Mouse (Mus musculus) kidney, postnatal 10 days (tissue): ENCODE measurements at regions not wholly inside any gene's neighbourhood (a gene's known extent, or its start where the extent isn't known, plus 50 kb on each side); places are given as distances from the start of the nearest gene placed in this dataset.
"Not testable (repeated sequence)": the region's sequence is repeated elsewhere in the genome, so short reads cannot be mapped to it uniquely, and the experiment has no call there.

ENCODE experiments used
- DNase-seq: peaks from one replicate; pipeline ENCODE4 v3.0.0; 2021; ENCODE audit warnings: mixed read lengths

DNA sequence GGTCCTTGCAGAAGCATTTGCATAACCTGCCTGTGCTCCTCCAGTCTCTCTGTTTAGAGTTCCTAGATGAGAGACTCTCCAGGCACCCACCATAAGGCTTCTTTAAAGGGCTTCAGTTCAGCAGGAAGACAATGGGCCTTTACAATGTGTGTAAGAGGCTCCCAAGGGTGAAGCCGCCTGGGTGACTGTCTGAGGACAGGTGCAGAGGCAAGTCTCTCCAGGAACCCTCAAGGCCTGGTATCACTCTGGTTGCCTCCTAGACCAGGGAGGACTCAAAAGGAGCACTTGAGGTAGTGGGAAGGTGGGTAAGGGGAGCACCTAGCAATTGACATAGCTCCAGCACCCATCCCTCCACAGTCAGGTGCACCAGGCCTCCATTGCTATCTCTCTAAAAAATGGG is 55.8 kb upstream of the Irx2 start:
- DNase-seq: no peak

DNA sequence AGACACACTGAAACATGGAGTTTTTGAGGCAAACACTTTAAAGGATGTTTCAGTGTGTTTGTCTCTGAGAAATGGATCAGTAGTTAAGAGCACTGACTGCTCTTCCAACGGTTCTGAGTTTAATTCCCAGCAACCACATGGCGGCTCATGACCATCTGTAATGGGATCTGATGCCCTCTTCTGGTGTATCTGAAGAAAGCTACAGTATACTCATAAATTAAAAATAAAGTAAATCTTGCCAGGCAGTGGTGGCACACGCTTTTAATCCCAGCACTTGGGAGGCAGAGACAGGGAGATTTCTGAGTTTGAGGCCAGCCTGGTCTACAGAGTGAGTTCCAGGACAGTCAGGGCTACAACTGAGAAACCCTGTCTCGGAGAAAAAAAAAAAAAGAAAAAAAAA is 54.5 kb upstream of the Irx2 start:
- DNase-seq: not testable (repeated sequence)

DNA sequence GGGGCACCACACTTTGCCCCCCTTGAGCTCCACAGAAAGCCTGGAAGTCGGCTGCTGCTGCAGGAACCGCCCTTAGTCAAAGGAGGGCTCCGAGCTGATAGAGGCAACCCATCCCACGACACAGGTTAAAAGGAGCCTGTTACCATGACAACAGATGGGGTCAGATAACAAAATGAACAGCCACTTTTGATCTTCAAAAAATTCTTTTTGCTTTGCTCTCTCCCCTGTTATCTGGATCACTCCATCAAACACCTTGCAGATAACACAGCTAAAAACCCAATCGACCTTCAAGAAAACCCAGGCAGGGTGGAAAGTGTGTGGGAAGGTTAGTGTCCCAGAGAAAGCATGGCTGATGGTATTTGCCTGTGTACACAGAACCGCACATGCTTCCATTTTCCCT is 52.1 kb upstream of the Irx2 start:
- no peak for DNase-seq

DNA sequence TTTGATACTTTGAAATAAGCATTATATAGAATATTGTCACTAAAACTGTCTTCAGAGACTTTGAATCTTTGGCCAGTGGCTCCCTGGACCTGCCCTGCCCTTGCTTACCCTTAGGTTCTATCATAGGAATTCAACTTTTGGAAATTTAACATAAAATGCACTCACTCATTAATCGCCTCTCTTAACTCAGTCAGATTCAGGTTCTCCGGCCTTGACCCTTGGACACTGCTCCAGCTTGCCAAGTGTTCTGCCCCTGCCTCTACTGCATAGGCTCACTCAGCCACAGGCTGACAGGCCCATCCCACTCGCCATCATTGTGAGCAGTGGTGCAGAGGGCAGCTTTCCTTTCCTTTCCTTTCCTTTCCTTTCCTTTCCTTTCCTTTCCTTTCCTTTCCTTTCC is 50.2 kb upstream of the Irx2 start:
- no peak for DNase-seq
